Mouse (Mus musculus) liver, adult 2 months (tissue): ENCODE measurements around the gene Ahsa1.

Source experiments
- CTCF ChIP-seq: fragments of 200-500 bp; IDR thresholded peaks from 2 replicates; pipeline ENCODE4 v1.5.1; 2011; ENCODE audit warnings: low read depth, low read length, control low read depth
- POLR2A ChIP-seq: fragments of 200-500 bp; IDR thresholded peaks from 2 replicates; pipeline ENCODE4 v1.6.1; 2011; ENCODE audit warnings: low read length, control low read depth; ENCODE audit not compliant: insufficient read depth; ENCODE audit errors: extremely low read depth

DNA sequence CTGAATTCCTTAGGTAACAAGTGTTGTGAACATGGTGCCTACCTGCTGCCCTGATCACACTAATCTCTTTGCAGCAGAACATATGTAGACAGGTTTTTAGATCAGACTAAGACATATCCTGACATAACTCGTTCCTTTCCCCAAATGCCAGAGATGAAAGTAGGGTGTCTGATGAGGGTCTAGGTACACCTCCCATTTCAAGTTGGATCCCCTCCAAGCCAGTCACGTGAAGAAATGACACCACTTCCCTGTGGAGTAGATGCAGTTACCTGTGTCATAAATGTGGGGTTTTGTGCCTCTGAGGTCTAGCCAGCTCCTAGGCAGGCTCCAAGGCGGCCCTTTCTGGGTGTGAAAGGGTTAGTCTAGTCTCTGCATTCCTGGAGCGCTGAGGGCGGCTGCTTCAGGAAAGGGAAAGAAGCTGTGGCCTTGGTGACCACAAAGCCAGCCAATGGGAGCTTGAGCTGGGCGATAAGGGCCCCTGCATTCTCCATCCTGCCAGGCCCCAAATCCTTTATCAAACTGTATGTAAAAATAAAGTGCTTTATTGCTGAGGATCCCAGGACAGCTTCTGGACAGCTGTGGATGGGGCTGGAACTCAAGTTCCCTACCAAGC is 11.9 kb downstream of the Ahsa1 start:
- no peak for TF ChIP-seq POLR2A
- no peak for TF ChIP-seq CTCF
